Mouse (Mus musculus) kidney, embryonic 16.5 days (tissue): ENCODE data around the gene Ovol1. TPM values are rescaled to one million over a fixed set of nuclear protein-coding genes. Genes with fewer than 3 reads are reported as not detected.
A peak's percentile ranks its signal among the peaks of the same experiment; 100 is the strongest.

ENCODE experiments used
- ATAC-seq: fragments of 200-750 bp; cut with Nextera tagmentation; 2 replicates; pipeline ENCODE4 v1.8.0; 2017; ENCODE audit warnings: moderate TSS enrichment; ENCODE audit not compliant: low FRiP score, low TSS enrichment
- H3K27ac ChIP-seq: fragments of 300-500 bp; sonication (generic); 2 replicates; pipeline ENCODE4 v1.5.1; 2014; ENCODE audit warnings: low read length
- H3K27me3 ChIP-seq: fragments of 300-500 bp; sonication (generic); 2 replicates; pipeline ENCODE4 v1.6.1; 2014; ENCODE audit warnings: low read length, control low read depth, mixed read lengths; ENCODE audit not compliant: insufficient read depth
- H3K36me3 ChIP-seq: fragments of 300-500 bp; sonication (generic); 2 replicates; pipeline ENCODE4 v1.6.1; 2014; ENCODE audit warnings: low read length, control low read depth, mixed read lengths; ENCODE audit not compliant: insufficient read depth
- H3K4me1 ChIP-seq: fragments of 300-500 bp; sonication (generic); 2 replicates; pipeline ENCODE4 v1.6.1; 2014; ENCODE audit warnings: low read length, control low read depth, mixed read lengths; ENCODE audit not compliant: insufficient read depth
- H3K4me2 ChIP-seq: fragments of 300-500 bp; sonication (generic); replicated peaks from 2 replicates; pipeline ENCODE4 v1.6.1; 2014; ENCODE audit warnings: low read depth, low read length
- H3K4me3 ChIP-seq: fragments of 300-500 bp; sonication (generic); 2 replicates; pipeline ENCODE4 v1.5.1; 2014; ENCODE audit warnings: mild to moderate bottlenecking, low read length
- H3K9ac ChIP-seq: fragments of 300-500 bp; sonication (generic); replicated peaks from 2 replicates; pipeline ENCODE4 v1.6.1; 2014; ENCODE audit warnings: low read length
- H3K9me3 ChIP-seq: fragments of 300-500 bp; sonication (generic); 2 replicates; pipeline ENCODE4 v1.6.1; 2016; ENCODE audit warnings: low read length, control low read depth
- WGBS: fragments of 180-500 bp; shearing (Covaris S2); extraction: QIAGEN DNeasy Blood & Tissue Kit; methylation state at CpG from one replicate; pipeline ENCODE4 v1.1.7; 2014; 5-methylcytosine and 5-hydroxymethylcytosine counted together
- polyA plus RNA-seq: library from polyadenylated mRNA; unstranded; fragments of >200 nt; fragmentation: Nextera tagmentation; extraction: Ambion mirVana; gene quantifications from 2 replicates; pipeline ENCODE4 v1.2.1, GENCODE M21; 2015

Gene Ovol1
- polyA plus RNA-seq = 17.2 and 18.9 TPM in 2 replicates

DNA sequence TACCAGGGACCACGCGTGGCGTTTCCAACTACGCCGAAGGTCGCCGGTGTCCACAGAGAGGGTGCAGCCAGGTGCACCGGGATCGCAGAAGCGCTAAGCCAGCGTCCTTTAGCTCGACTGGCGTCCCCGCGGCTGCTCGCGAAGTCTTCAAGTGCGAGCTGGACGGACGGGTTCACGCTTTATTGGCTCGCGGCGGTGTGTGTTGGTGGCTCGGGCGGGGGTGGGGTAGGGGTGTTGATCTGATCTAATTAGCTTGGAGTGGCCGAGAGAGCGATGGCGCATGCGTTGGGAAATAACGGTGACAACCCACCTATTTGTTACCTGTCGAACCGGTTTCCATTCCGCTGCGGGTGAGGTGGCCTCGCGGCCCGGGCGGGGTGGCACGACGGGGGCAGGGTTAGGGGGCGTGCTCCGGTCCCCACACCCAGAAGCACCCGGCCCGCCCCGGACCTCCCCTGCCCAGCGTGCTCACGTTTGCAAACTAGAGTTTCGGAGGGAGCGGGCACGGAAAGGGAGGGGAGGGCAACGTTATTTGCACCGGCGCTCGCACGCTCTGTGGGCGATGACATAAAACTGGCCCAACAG lies at the start of gene Ovol1:
Ovol1 (minus strand) TSS at position 190 of the 585 bp plus-strand sequence.
- Histone ChIP-seq H3K27ac (peak within 1 kb of the TSS; percentile 94), H3K36me3 (no peaks in the 10 kb centered on the region), H3K4me3 (peak within 1 kb of the TSS; percentile 55), H3K9me3 (no peaks in the 10 kb centered on the region), H3K4me1 (peaks cover 48% of the 10 kb centered on the region), H3K4me2 (peak within 1 kb of the TSS; percentile 66), H3K9ac (peak within 1 kb of the TSS; percentile 69), H3K27me3 (peaks cover 35% of the 10 kb centered on the region)
- ATAC-seq = peak; percentile 57
- under 1% methylated on average over 55 of the region's 57 CpGs for WGBS

DNA sequence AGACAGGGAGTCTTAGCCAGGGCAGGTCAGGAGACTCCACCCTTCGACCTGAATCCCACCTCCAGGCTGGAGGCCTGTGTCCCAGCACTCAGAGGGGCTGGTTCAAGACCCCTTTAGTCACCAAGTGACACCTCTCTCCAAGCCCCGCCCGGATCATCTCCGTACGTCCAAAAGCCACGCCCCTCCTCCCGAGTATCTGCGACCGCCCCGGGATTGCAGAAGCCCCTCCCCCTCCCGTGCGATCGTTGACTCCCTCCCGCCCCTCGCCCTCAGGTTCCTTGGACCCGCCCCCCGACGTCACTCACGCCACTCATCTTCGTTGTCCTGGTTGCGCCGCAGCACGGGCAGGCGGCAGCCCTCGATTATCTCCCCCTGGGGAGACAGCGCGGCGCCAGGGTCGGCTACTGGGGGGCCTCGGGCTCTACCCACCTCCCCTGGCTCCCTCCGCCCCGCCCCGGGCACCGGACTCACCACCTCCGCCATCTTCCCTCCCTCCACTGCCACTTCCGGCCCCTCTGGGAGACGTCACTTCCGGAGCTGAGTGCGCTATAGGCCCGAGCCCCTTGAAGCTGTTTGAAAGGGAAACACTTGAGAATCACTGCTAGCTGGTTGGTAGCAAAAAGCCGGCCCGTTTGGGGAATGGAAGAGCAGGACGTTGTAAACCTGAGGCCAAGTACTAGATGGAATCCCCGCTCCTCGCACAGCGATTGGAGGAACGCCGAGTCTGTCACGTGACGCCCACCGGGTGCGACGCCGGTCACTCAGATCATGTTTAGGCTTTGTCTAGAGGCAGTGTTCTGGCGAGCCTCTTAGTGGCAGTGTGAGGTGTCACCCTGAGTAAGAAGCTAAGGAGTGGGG lies 49.3 kb upstream of the Ovol1 start, which contains the start of gene Kat5:
Kat5 (minus strand) TSS at position 691 of the 858 bp plus-strand sequence.
- H3K27ac ChIP-seq = peak within 1 kb of the TSS; percentile 98
- H3K4me2 ChIP-seq = peak within 1 kb of the TSS; percentile 65
- H3K4me3 ChIP-seq = peak within 1 kb of the TSS; percentile 65
- peak within 1 kb of the TSS; percentile 85 for H3K9ac ChIP-seq
- no peaks in the 10 kb centered on the region for H3K27me3 ChIP-seq
- under 1% methylated on average over 55 of the region's 55 CpGs for WGBS
- ATAC-seq = peak; percentile 93
- peaks cover 14% of the 10 kb centered on the region for H3K4me1 ChIP-seq
- H3K9me3 ChIP-seq = no peaks in the 10 kb centered on the region
- peaks cover 38% of the 10 kb centered on the region for H3K36me3 ChIP-seq

DNA sequence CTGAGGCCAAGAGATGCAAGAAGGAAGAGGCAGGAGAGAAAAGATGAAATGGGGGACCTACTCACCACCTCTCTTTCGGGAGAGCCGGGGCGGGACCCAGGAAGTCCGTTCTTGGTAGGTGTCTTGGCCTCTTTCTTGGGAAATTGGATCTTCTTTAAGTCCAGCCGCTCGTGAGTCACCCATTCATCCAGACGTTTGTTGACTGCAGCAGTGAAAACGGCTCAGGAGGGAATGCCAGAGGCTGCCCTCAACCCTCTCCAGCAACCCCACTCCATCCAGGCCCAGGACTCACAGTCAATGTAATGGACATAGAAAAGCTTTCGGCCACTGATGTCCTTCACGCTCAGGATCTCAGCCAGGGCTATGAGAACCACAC lies 48.7 kb upstream of the Ovol1 start:
- Histone ChIP-seq H3K27ac (peak overlapping the region; percentile 98), H3K4me3 (peak overlapping the region; percentile 65), H3K4me2 (peak overlapping the region; percentile 65), H3K27me3 (no peaks in the 10 kb centered on the region), H3K9ac (peak overlapping the region; percentile 85), H3K4me1 (peaks cover 14% of the 10 kb centered on the region), H3K36me3 (peaks cover 45% of the 10 kb centered on the region), H3K9me3 (no peaks in the 10 kb centered on the region)
- ATAC-seq = no peak
- 56% methylated on average over 10 of the region's 10 CpGs for WGBS

DNA sequence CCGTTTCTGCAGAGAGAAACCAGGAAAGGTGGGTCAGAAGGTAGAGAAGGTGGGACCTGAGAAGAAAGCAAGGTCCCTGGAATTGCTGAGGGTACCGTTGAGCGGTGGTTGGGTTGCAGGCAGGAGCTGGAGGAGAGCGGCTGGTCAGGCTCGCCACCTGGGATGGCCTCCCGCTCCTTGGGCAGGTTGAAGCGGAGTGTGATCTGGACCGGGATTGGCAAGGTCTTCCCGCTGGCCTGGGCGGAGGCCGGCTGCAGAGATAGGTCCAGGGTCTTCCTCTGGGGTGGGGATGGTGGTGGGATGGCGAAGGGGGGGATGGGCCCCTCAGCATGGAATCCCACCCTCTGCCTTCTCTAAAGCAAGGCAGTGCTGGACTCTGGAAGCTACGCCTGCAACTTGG lies 48.3 kb upstream of the Ovol1 start:
- Histone ChIP-seq H3K9me3 (no peaks in the 10 kb centered on the region), H3K27ac (no peak overlapping the region), H3K4me1 (peaks cover 14% of the 10 kb centered on the region), H3K27me3 (no peaks in the 10 kb centered on the region), H3K36me3 (peaks cover 49% of the 10 kb centered on the region), H3K4me3 (peak overlapping the region; percentile 65; the same call in 1 of the 2 replicates), H3K9ac (peak overlapping the region; percentile 85), H3K4me2 (peak overlapping the region; percentile 65)
- WGBS = 93% methylated on average over 13 of the region's 13 CpGs
- no peak for ATAC-seq

DNA sequence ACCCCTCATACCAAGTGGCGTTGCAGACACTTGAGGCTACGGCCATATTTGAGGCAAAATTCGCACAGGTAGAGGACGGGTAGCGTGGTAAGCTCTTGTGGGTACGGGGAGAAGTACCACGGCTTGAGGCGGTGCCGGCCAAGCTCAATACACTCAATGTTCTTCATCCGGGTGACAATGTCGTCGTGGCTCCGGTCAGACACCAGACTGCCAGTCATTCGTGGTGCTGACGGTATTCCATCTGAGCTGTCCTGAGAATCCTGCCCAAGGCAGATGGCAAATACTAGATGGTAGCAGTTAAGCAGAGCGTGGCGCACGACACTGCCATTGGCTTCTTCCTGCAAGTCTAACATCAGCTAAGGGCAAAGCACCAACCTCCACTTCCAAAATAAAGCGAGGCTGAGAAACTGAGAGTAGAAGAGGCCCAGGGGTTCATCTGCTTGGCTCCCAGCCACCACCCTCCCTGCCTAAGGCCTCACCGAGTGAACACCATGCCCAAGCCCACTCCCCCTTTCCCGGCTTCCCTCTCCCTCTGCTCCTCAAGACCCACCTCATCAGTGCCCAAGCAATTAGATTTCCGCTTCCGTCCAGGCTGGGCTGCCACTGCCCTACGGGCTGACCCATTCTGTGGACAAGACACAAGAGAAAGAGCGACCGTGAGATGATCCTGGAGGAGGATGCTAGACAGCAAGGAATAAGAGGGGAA lies 47.4 kb upstream of the Ovol1 start:
- H3K4me3 ChIP-seq = no peak overlapping the region
- no peaks in the 10 kb centered on the region for H3K27me3 ChIP-seq
- no peak overlapping the region for H3K4me2 ChIP-seq
- H3K9me3 ChIP-seq = no peaks in the 10 kb centered on the region
- no peak for ATAC-seq
- peaks cover 21% of the 10 kb centered on the region for H3K4me1 ChIP-seq
- WGBS = 95% methylated on average over 26 of the region's 26 CpGs
- no peak overlapping the region for H3K27ac ChIP-seq
- peaks cover 58% of the 10 kb centered on the region for H3K36me3 ChIP-seq
- no peak overlapping the region for H3K9ac ChIP-seq

DNA sequence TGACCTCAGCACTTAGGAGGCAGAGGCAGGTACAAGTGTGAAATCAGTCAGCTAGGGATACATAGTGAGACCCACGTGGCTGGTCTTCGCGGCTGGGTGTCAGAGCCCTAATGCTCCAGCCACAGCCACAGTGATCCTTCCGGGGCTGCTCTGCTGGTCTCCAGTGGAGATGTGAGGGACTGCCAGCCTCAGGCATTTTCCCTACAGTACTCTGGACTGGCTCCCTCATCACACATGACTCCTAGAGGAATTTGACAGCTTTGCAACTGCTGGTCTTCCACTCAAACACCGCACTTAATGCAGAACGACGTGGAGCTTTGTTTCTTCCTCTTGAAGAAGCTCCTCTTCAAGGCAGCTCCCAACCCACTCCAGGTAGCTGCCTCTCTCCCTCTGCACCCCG lies 45.8 kb upstream of the Ovol1 start:
- no peak overlapping the region for H3K4me2 ChIP-seq
- H3K9ac ChIP-seq = no peak overlapping the region
- H3K27ac ChIP-seq = no peak overlapping the region
- 82% methylated on average over 8 of the region's 8 CpGs for WGBS
- no peaks in the 10 kb centered on the region for H3K27me3 ChIP-seq
- no peaks in the 10 kb centered on the region for H3K9me3 ChIP-seq
- peaks cover 58% of the 10 kb centered on the region for H3K36me3 ChIP-seq
- no peak overlapping the region for H3K4me3 ChIP-seq
- ATAC-seq = no peak
- peaks cover 27% of the 10 kb centered on the region for H3K4me1 ChIP-seq

DNA sequence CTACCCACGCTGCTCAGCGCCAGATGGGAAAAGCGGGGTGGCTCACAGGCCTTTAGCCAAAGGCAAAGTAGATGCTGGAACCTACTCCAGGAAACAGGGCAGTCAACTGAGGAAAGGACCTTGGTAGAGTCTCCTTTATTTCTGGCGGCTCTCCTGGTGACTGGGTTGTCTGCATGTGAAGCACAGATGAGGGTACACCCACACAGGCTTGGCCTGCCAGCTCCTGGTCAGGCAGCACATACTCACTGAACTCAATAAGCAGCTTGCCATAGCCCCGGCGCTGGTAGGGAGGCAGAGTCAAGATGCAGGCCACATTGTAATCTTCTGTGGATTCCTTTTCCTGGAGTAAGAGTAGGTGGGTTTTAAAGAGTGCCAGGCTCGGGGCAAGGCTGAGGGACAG lies 44.7 kb upstream of the Ovol1 start:
- Histone ChIP-seq H3K4me2 (no peak overlapping the region), H3K36me3 (peaks cover 58% of the 10 kb centered on the region)

DNA sequence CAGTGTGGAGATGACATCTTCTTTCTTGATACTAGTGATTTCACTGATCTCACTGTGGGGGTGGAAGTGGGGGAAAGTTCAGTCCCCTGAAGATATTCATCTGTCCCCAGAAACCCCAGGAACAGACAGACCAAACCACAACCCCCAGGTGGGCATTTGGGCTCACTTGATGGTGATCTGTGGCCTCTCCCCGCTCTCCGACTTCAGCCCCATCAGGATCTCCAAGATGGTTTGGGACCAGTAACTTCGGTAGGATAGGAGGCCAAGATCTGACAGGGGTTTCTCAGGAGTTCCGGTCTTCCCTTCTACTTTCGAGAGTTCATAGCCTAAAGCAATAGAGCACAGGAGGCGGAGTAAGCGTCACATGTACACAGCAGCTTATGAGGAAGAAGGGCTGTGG lies 43.2 kb upstream of the Ovol1 start:
- Histone ChIP-seq H3K36me3 (peaks cover 57% of the 10 kb centered on the region), H3K4me1 (peaks cover 15% of the 10 kb centered on the region), H3K4me2 (no peak overlapping the region), H3K4me3 (no peak overlapping the region), H3K9ac (0 out of 2 replicates have a peak overlapping the region, but pooled peaks have one; percentile 82), H3K27ac (no peak overlapping the region), H3K9me3 (no peaks in the 10 kb centered on the region), H3K27me3 (no peaks in the 10 kb centered on the region)
- no peak for ATAC-seq
- WGBS = 88% methylated on average over 7 of the region's 7 CpGs

More for the DNA sequence above, 44.7 kb upstream of the Ovol1 start:
- H3K27me3 ChIP-seq = no peaks in the 10 kb centered on the region
- no peak overlapping the region for H3K4me3 ChIP-seq
- no peaks in the 10 kb centered on the region for H3K9me3 ChIP-seq
- peaks cover 21% of the 10 kb centered on the region for H3K4me1 ChIP-seq
- no peak overlapping the region for H3K9ac ChIP-seq
- no peak for ATAC-seq
- H3K27ac ChIP-seq = no peak overlapping the region
- 90% methylated on average over 7 of the region's 7 CpGs for WGBS

DNA sequence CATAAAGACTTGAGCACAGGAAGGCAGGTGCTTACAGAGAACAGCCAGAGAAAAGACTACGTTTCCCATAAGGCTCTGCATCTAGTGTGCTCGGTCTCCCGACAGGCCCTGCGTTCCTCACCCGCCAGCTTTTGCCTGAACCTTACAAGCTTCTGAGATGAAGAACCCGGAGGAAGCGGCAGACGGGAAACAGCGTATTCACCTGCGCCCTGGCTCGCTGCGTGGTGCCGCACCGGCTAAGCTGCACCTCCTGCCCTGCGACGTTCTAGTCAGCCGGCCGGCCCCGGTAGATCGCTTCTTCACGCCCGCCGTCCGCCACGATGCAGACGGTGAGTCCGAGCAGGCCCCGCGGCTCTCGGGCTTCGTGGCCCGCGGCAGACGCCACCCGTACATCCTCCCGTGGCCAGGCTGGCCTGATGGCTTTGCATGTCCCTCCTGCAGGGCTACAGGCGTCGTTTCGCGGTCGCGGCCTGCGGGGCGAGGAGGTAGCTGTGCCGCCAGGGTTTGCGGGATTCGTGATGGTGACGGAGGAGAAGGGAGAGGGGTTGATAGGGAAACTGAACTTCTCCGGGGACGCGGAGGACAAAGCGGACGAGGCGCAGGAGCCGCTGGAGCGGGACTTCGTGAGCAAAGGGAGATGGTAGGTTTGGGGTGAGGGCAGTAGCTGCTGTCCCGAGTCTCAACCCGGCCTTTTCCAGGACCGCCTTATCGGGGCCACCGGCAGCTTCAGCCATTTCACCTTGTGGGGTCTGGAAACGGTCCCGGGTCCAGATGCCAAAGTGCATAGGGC lies 41.5 kb upstream of the Ovol1 start, which contains the start of gene Rnaseh2c:
Rnaseh2c (plus strand) TSS at position 122 of the 790 bp plus-strand sequence.
- Histone ChIP-seq H3K36me3 (peaks cover 41% of the 10 kb centered on the region), H3K27me3 (no peaks in the 10 kb centered on the region), H3K4me1 (peaks cover 12% of the 10 kb centered on the region), H3K27ac (peak within 1 kb of the TSS; percentile 83), H3K4me3 (peak within 1 kb of the TSS; percentile 71), H3K9ac (peak within 1 kb of the TSS; percentile 82), H3K4me2 (peak within 1 kb of the TSS; percentile 55), H3K9me3 (no peaks in the 10 kb centered on the region)
- WGBS = under 1% methylated on average over 64 of the region's 64 CpGs
- ATAC-seq = peak; percentile 93
